Mouse (Mus musculus) liver, postnatal 0 days (tissue): ENCODE data around the gene Adgrl2.

Experiments used
- CTCF ChIP-seq: sonication (generic); IDR thresholded peaks from 2 replicates; pipeline ENCODE4 v1.5.1; 2016; ENCODE audit warnings: antibody characterized with exemption, low read depth
- EP300 ChIP-seq: IDR thresholded peaks from 2 replicates; pipeline ENCODE4 v1.6.1; 2016; ENCODE audit warnings: antibody characterized with exemption, low read depth, mild to moderate bottlenecking

DNA sequence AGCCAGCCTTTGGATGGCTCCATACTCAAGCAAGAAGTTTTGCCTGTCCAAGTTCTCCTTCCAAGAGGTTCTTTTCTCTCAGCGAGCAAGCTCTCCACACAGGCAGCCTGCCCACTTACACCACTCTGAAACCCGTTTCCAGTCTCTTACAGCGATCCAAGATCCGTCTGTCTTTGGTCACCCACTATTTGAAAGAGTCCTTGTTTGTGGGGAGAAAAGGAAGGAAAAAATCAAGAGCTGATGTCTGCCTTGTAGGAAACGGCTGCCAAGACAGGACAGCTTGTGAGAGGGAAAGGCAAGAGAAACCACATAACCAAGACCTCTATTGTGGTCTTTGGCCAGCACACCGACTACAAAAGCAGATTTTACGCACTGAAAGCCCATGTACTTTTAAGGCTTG, 33.5 kb downstream of the Adgrl2 start:
- TF ChIP-seq EP300 (no peak), CTCF (no peak)
